ENCODE assay signal across 8 mouse cellular contexts in genomic region chr8:70865350-70866000, GRCm38 (mm10). TPM values are rescaled to one million over a fixed set of nuclear protein-coding genes. Genes with fewer than 3 reads are reported as not detected.
A peak's percentile ranks its signal among the peaks of the same experiment; 100 is the strongest.
DNase-seq lines count a peak whose midpoint lies in the region; ATAC-seq and TF ChIP-seq lines count a peak whose summit lies in the region.

No protein-coding gene starts in this region.

- H3K9me3 ChIP-seq in forebrain, embryonic 10.5 days: no peaks in the 10 kb centered on the region
- H3K9me3 ChIP-seq in heart, embryonic 15.5 days (replicated peaks): no peaks in the 10 kb centered on the region
- no peaks in the 10 kb centered on the region for H3K9me3 ChIP-seq in liver, embryonic 14.5 days (ENCODE audit: control insufficient read depth, low read length)
- no peaks in the 10 kb centered on the region for H3K9me3 ChIP-seq in neural tube, embryonic 11.5 days (ENCODE audit: control insufficient read depth, low read length)
- H3K9me3 ChIP-seq in stomach, postnatal 0 days (ENCODE audit: control insufficient read depth, low read length): no peaks in the 10 kb centered on the region

- peaks cover 82% of the 10 kb centered on the region for H3K4me1 ChIP-seq in forebrain, embryonic 10.5 days
- H3K4me1 ChIP-seq in heart, embryonic 15.5 days (replicated peaks): peaks cover 58% of the 10 kb centered on the region
- peaks cover 15 to 18% of the 10 kb centered on the region in 2 experiments for H3K4me1 ChIP-seq in liver, embryonic 14.5 days (replicated peaks; ENCODE audit: control insufficient read depth in 2 of 2, insufficient read depth in 2 of 2, low read length in 1 of 2)
- peaks cover 40% of the 10 kb centered on the region for H3K4me1 ChIP-seq in neural tube, embryonic 11.5 days (ENCODE audit: control insufficient read depth, insufficient read depth, low read length)
- H3K4me1 ChIP-seq in stomach, postnatal 0 days (replicated peaks; ENCODE audit: control insufficient read depth, insufficient read depth): peaks cover 8% of the 10 kb centered on the region

- no peak for TF ChIP-seq CTCF in liver, embryonic 14.5 days (IDR thresholded peaks at IDR 0.05; ENCODE audit: low read depth)
- no peak for TF ChIP-seq CTCF in stomach, postnatal 0 days (IDR thresholded peaks at IDR 0.05; ENCODE audit: low read depth)

- peak overlapping the region; percentile 71 for H3K9ac ChIP-seq in heart, embryonic 15.5 days
- peak overlapping the region; percentile 69 for H3K9ac ChIP-seq in liver, embryonic 14.5 days (replicated peaks)
- peak overlapping the region; percentile 58 for H3K9ac ChIP-seq in neural tube, embryonic 11.5 days (ENCODE audit: low read length)
- peak overlapping the region; percentile 60 for H3K9ac ChIP-seq in stomach, postnatal 0 days (ENCODE audit: low read length)

- WGBS in forebrain, embryonic 10.5 days: under 1% methylated on average over 46 of the region's 46 CpGs
- whole genome bisulfite sequencing in heart, embryonic 15.5 days: under 1% methylated on average over 46 of the region's 46 CpGs
- under 1% methylated on average over 44 of the region's 46 CpGs for WGBS in liver, embryonic 14.5 days (ENCODE audit: insufficient replicate concordance)
- under 1% methylated on average over 46 of the region's 46 CpGs for WGBS in neural tube, embryonic 11.5 days
- under 1% methylated on average over 44 of the region's 46 CpGs for WGBS in stomach, postnatal 0 days

- peak overlapping the region; percentile 98 for H3K27ac ChIP-seq in forebrain, embryonic 10.5 days
- peak overlapping the region; percentile 86 for H3K27ac ChIP-seq in heart, embryonic 15.5 days
- peak overlapping the region; percentile 83 for H3K27ac ChIP-seq in liver, embryonic 14.5 days
- H3K27ac ChIP-seq in neural tube, embryonic 11.5 days (ENCODE audit: low read depth, low read length): peak overlapping the region; percentile 87
- peak overlapping the region; percentile 74 for H3K27ac ChIP-seq in stomach, postnatal 0 days (replicated peaks)

- ATAC-seq in CD4-positive, CD25-positive, alpha-beta regulatory T cell, adult 4 months: peak; percentile 84
- peak; percentile 90 for ATAC-seq in heart, embryonic 15.5 days (replicated peaks; ENCODE audit: insufficient number of reproducible peaks, insufficient read depth, low FRiP score, low read depth)
- peak; percentile 90 for ATAC-seq in liver, embryonic 14.5 days (ENCODE audit: insufficient read depth)
- ATAC-seq in neural tube, embryonic 11.5 days (ENCODE audit: insufficient read depth, low FRiP score, low TSS enrichment): peak; percentile 76
- peak; percentile 90 for ATAC-seq in stomach, postnatal 0 days (ENCODE audit: low FRiP score, low TSS enrichment)

- DNase-seq in c-Kit-negative CD71-positive TER-119-positive erythroid progenitor cells, embryonic 14.5 days (ENCODE audit: low read depth, low spot score): peak; percentile 98
- DNase-seq in forebrain, embryonic 10.5 days (ENCODE audit: extremely low spot score, low spot score): peak; percentile 99
- DNase-seq in kidney, postnatal 25 days: peak; percentile 100
- DNase-seq in liver, embryonic 14.5 days (ENCODE audit: low read depth in 3 of 3, low spot score in 3 of 3): peak; percentile 96 to 100 (median 97)
- peak; percentile 100 for DNase-seq in neural tube, embryonic 11.5 days (ENCODE audit: low spot score)
- peak; percentile 98 for DNase-seq in stomach, postnatal 0 days (ENCODE audit: low spot score)

- peaks cover 57% of the 10 kb centered on the region for H3K27me3 ChIP-seq in forebrain, embryonic 10.5 days (ENCODE audit: poor library complexity, severe bottlenecking)
- peaks cover 38% of the 10 kb centered on the region for H3K27me3 ChIP-seq in heart, embryonic 15.5 days
- H3K27me3 ChIP-seq in liver, embryonic 14.5 days (ENCODE audit: control insufficient read depth, insufficient read depth, low read length): peaks cover 41% of the 10 kb centered on the region
- peaks cover 17% of the 10 kb centered on the region for H3K27me3 ChIP-seq in neural tube, embryonic 11.5 days (ENCODE audit: control insufficient read depth, insufficient read depth, low read length)
- H3K27me3 ChIP-seq in stomach, postnatal 0 days (ENCODE audit: control insufficient read depth, insufficient read depth, low read length): peaks cover 8% of the 10 kb centered on the region; the same call in 1 of the 2 replicates

- peak overlapping the region; percentile 66 for H3K4me3 ChIP-seq in forebrain, embryonic 10.5 days
- H3K4me3 ChIP-seq in heart, embryonic 15.5 days: peak overlapping the region; percentile 79
- H3K4me3 ChIP-seq in liver, embryonic 14.5 days (ENCODE audit: insufficient read depth in 1 of 2, low read depth in 2 of 2, low read length in 2 of 2): peak overlapping the region; percentile 63 to 65
- H3K4me3 ChIP-seq in neural tube, embryonic 11.5 days (ENCODE audit: low read depth, low read length): peak overlapping the region; percentile 56
- H3K4me3 ChIP-seq in stomach, postnatal 0 days (ENCODE audit: low read depth, low read length): peak overlapping the region; percentile 68

- no peak for TF ChIP-seq EP300 in liver, embryonic 14.5 days (IDR thresholded peaks at IDR 0.05; ENCODE audit: low read depth)
- TF ChIP-seq EP300 in stomach, postnatal 0 days (optimal IDR thresholded peaks at IDR 0.05): no peak

- H3K4me2 ChIP-seq in heart, embryonic 15.5 days: peak overlapping the region; percentile 91
- H3K4me2 ChIP-seq in liver, embryonic 14.5 days (ENCODE audit: low read depth): peak overlapping the region; percentile 76
- H3K4me2 ChIP-seq in neural tube, embryonic 11.5 days (ENCODE audit: low read depth): peak overlapping the region; percentile 96
- H3K4me2 ChIP-seq in stomach, postnatal 0 days (replicated peaks; ENCODE audit: low read depth): peak overlapping the region; percentile 66

- H3K36me3 ChIP-seq in forebrain, embryonic 10.5 days (replicated peaks): peaks cover 16% of the 10 kb centered on the region
- H3K36me3 ChIP-seq in heart, embryonic 15.5 days: no peaks in the 10 kb centered on the region
- H3K36me3 ChIP-seq in liver, embryonic 14.5 days (replicated peaks; ENCODE audit: control insufficient read depth, insufficient read depth, low read depth): no peaks in the 10 kb centered on the region
- peaks cover 5% of the 10 kb centered on the region; the same call in 1 of the 2 replicates for H3K36me3 ChIP-seq in neural tube, embryonic 11.5 days (ENCODE audit: control insufficient read depth, insufficient read depth, low read length)
- H3K36me3 ChIP-seq in stomach, postnatal 0 days (ENCODE audit: control insufficient read depth, insufficient read depth, low read length): 0 out of 2 replicates have a peak, but pooled peaks cover 2% of the 10 kb centered on the region

RNA-seq across cellular contexts. Expression of gene Kcnn1, which starts 2.4 kb away (rescaled TPM):
- polyA plus RNA-seq in CD4-positive, CD25-positive, alpha-beta regulatory T cell, adult 4 months (2017; shearing (Covaris generic)): not detected
- polyA plus RNA-seq in forebrain, embryonic 10.5 days (2016; fragmentation: Nextera tagmentation; extraction: Ambion mirVana): 4.7 and 5.9 TPM in 2 replicates
- 2.8 and 3.8 TPM in 2 replicates for polyA plus RNA-seq in heart, embryonic 15.5 days (2015; fragmentation: Nextera tagmentation; extraction: Ambion mirVana)
- polyA plus RNA-seq in liver, embryonic 14.5 days (2012; rRNA removed): 0.27 and 0.34 TPM in 2 replicates
- 0.08 and 0.17 TPM in 2 replicates for polyA plus RNA-seq in liver, embryonic 14.5 days (2014; fragmentation: Nextera tagmentation; extraction: Ambion mirVana)
- 14.0 and 14.1 TPM in 2 replicates for polyA plus RNA-seq in neural tube, embryonic 11.5 days (2014; fragmentation: Nextera tagmentation; extraction: Ambion mirVana)
- polyA plus RNA-seq in stomach, postnatal 0 days (2015; fragmentation: Nextera tagmentation; extraction: Ambion mirVana): 0.64 and 0.72 TPM in 2 replicates

RNA-seq across cellular contexts. Expression of gene Ccdc124, which starts 8.3 kb away (rescaled TPM):
- 10 to 100 TPM; 61.0 to 62.7 TPM for polyA plus RNA-seq in CD4-positive, CD25-positive, alpha-beta regulatory T cell, adult 4 months (2017; shearing (Covaris generic))
- 184 and 186 TPM in 2 replicates for polyA plus RNA-seq in forebrain, embryonic 10.5 days (2016; fragmentation: Nextera tagmentation; extraction: Ambion mirVana)
- polyA plus RNA-seq in heart, embryonic 15.5 days (2015; fragmentation: Nextera tagmentation; extraction: Ambion mirVana): 79.7 and 84.1 TPM in 2 replicates
- polyA plus RNA-seq in liver, embryonic 14.5 days (2012; rRNA removed): 20.4 and 34.3 TPM in 2 replicates
- polyA plus RNA-seq in liver, embryonic 14.5 days (2014; fragmentation: Nextera tagmentation; extraction: Ambion mirVana): 54.1 and 56.3 TPM in 2 replicates
- polyA plus RNA-seq in neural tube, embryonic 11.5 days (2014; fragmentation: Nextera tagmentation; extraction: Ambion mirVana): 152 and 155 TPM in 2 replicates
- 73.2 and 74.1 TPM in 2 replicates for polyA plus RNA-seq in stomach, postnatal 0 days (2015; fragmentation: Nextera tagmentation; extraction: Ambion mirVana)

RNA-seq across cellular contexts. Expression of gene Arrdc2, which starts 26.0 kb away (rescaled TPM):
- polyA plus RNA-seq in CD4-positive, CD25-positive, alpha-beta regulatory T cell, adult 4 months (2017; shearing (Covaris generic)): 1 to 10 TPM; 3.4 to 3.7 TPM
- 4.8 and 5.7 TPM in 2 replicates for polyA plus RNA-seq in forebrain, embryonic 10.5 days (2016; fragmentation: Nextera tagmentation; extraction: Ambion mirVana)
- 2.8 and 4.0 TPM in 2 replicates for polyA plus RNA-seq in heart, embryonic 15.5 days (2015; fragmentation: Nextera tagmentation; extraction: Ambion mirVana)
- polyA plus RNA-seq in liver, embryonic 14.5 days (2012; rRNA removed): 33.9 and 35.0 TPM in 2 replicates
- 9.5 and 14.3 TPM in 2 replicates for polyA plus RNA-seq in liver, embryonic 14.5 days (2014; fragmentation: Nextera tagmentation; extraction: Ambion mirVana)
- 8.8 and 10.2 TPM in 2 replicates for polyA plus RNA-seq in neural tube, embryonic 11.5 days (2014; fragmentation: Nextera tagmentation; extraction: Ambion mirVana)
- 6.6 and 6.8 TPM in 2 replicates for polyA plus RNA-seq in stomach, postnatal 0 days (2015; fragmentation: Nextera tagmentation; extraction: Ambion mirVana)

RNA-seq across cellular contexts. Expression of gene Slc5a5, which starts 27.1 kb away (rescaled TPM):
- polyA plus RNA-seq in CD4-positive, CD25-positive, alpha-beta regulatory T cell, adult 4 months (2017; shearing (Covaris generic)): not detected
- 0.36 and 0.38 TPM in 2 replicates for polyA plus RNA-seq in forebrain, embryonic 10.5 days (2016; fragmentation: Nextera tagmentation; extraction: Ambion mirVana)
- polyA plus RNA-seq in heart, embryonic 15.5 days (2015; fragmentation: Nextera tagmentation; extraction: Ambion mirVana): 0.09 and 0.36 TPM in 2 replicates
- polyA plus RNA-seq in liver, embryonic 14.5 days (2012; rRNA removed): 0.06 and 0.10 TPM in 2 replicates
- 0.03 and 0.05 TPM in 2 replicates for polyA plus RNA-seq in liver, embryonic 14.5 days (2014; fragmentation: Nextera tagmentation; extraction: Ambion mirVana)
- 0.87 and 1.1 TPM in 2 replicates for polyA plus RNA-seq in neural tube, embryonic 11.5 days (2014; fragmentation: Nextera tagmentation; extraction: Ambion mirVana)
- polyA plus RNA-seq in stomach, postnatal 0 days (2015; fragmentation: Nextera tagmentation; extraction: Ambion mirVana): 42.8 and 58.5 TPM in 2 replicates

RNA-seq across cellular contexts. Expression of gene Rpl18a, which starts 31.7 kb away (rescaled TPM):
- over 10,000 TPM in 1 of 2 experiments, 1,000 to 10,000 TPM in 1; 9,999 to 11,110 TPM for polyA plus RNA-seq in CD4-positive, CD25-positive, alpha-beta regulatory T cell, adult 4 months (2017; shearing (Covaris generic))
- polyA plus RNA-seq in forebrain, embryonic 10.5 days (2016; fragmentation: Nextera tagmentation; extraction: Ambion mirVana): 3,478 and 3,689 TPM in 2 replicates
- polyA plus RNA-seq in heart, embryonic 15.5 days (2015; fragmentation: Nextera tagmentation; extraction: Ambion mirVana): 2,542 and 2,612 TPM in 2 replicates
- 2,449 and 2,899 TPM in 2 replicates for polyA plus RNA-seq in liver, embryonic 14.5 days (2012; rRNA removed)
- polyA plus RNA-seq in liver, embryonic 14.5 days (2014; fragmentation: Nextera tagmentation; extraction: Ambion mirVana): 3,155 and 3,211 TPM in 2 replicates
- polyA plus RNA-seq in neural tube, embryonic 11.5 days (2014; fragmentation: Nextera tagmentation; extraction: Ambion mirVana): 3,152 and 3,217 TPM in 2 replicates
- 4,207 and 4,214 TPM in 2 replicates for polyA plus RNA-seq in stomach, postnatal 0 days (2015; fragmentation: Nextera tagmentation; extraction: Ambion mirVana)

Comparison
In these comparisons a context has a peak if more than half of its experiments do, and no peak if none do; other contexts are left out.
1. Peak in every context shown above with its lines: DNase-seq, ATAC-seq, H3K4me3 ChIP-seq and H3K27ac ChIP-seq.